Mouse (Mus musculus) embryonic fibroblast, embryonic 13.5 days (primary cell): ENCODE measurements around the gene Cd34.

Experiments
- CTCF ChIP-seq: IDR thresholded peaks from 2 replicates; pipeline ENCODE4 v1.5.1; 2011; ENCODE audit warnings: mild to moderate bottlenecking, control low read depth, low read length, moderate library complexity, borderline replicate concordance; ENCODE audit not compliant: insufficient read depth
- POLR2A ChIP-seq: IDR thresholded peaks from 2 replicates; pipeline ENCODE4 v1.6.1; 2011; ENCODE audit warnings: low read depth, mild to moderate bottlenecking, control low read depth, low read length, moderate library complexity

GRCm38 (mm10) chr1:194977946-194978720 lies 39.5 kb downstream of the Cd34 start:
- TF ChIP-seq CTCF (no peak), POLR2A (no peak)
